Mouse (Mus musculus): ENCODE measurements around the gene Itgav.
A peak's percentile ranks its signal among the peaks of the same experiment; 100 is the strongest.

The Itgav gene

DNA sequence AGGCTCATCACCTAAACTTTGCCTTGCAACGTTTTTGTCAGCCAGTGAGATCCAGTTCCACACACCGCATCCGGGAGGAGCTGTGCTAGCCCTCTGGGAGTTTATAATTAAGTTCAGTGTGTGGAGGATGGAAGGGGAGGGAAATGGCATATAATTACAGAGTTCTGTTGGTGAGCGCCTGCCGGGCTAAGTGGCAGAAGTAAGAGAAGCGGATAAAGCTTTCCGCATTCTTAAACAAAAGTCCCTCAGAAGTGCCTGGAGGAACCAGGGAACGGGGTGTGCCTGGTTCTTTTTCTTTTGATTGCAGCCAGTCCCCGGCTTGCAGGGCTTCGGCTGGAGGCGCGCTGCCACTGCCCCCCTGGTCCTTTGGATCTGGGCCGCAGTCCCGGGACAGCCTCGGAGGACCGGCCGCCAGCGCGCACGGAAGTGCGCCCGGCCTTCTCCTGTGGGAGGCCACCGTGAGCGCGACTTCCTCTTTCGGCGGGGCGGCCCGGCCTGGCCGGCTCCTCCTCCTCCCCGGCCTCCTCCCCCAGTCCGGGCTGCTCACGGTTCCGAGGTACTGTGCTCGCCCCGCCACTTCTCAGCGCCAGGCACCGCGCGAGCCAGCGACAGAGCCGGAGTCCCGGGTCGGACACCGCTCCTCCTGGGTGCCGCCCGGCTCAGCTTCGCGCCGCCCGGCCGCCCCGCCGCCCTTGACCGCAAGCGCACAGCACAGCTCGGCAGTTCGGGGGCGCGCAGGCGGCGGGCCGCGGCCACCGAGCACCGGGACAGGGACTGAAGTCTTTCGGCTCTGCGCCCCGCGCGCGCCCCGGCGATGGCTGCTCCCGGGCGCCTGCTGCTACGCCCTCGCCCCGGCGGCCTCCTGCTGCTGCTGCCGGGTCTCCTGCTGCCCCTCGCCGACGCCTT lies at the start of gene Itgav:
Itgav (plus strand) TSS at position 477 of the 906 bp plus-strand sequence.
- peak; percentile 92 to 93 for DNase-seq (ENCODE audit: low spot score in 2 of 2)

GRCm38 (mm10) chr2:83674421-83674820 lies 49.8 kb upstream of the Itgav start:
- no peak for DNase-seq (ENCODE audit: low spot score in 2 of 2)

DNA sequence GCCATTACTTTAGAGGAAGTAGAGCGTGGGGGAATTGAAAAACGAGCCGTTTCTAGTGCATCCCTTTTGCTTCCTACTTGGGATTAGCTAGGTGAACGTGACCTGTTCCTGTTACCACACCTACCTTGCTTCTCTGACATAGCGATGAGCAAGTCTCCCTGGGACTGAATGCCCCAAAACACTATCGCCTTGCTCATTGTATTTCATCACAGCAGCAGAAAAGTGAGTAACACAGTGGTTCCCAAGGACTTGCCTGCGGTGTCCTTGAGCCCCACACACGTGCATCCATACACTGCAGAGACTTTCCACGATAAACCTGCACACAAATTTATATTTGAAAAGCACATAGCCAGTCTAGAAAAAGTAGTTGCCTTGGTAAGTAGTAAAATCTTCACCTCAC lies 49.3 kb upstream of the Itgav start:
- DNase-seq (ENCODE audit: low spot score in 2 of 2), result no peak

DNA sequence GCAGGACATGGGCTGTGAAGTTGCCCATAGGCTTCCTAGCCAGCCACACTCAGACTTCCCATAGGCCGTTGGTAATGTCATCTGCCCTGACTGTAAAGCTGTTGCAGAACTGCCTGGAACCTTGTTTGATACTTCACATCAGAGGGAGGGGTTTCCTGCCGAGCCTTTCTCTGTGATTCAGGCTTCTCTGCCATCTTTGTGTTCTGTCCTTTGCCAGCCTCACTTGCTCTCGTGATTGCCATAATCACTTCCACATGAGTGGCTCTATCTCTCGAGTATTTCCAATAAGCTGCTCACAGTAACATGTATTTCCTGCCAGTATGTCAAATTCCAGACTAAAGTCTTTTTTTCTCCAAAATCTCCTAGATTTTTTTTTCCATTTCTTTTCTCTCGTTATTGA lies 48.5 kb upstream of the Itgav start:
- DNase-seq (ENCODE audit: low spot score in 2 of 2), result no peak

DNA sequence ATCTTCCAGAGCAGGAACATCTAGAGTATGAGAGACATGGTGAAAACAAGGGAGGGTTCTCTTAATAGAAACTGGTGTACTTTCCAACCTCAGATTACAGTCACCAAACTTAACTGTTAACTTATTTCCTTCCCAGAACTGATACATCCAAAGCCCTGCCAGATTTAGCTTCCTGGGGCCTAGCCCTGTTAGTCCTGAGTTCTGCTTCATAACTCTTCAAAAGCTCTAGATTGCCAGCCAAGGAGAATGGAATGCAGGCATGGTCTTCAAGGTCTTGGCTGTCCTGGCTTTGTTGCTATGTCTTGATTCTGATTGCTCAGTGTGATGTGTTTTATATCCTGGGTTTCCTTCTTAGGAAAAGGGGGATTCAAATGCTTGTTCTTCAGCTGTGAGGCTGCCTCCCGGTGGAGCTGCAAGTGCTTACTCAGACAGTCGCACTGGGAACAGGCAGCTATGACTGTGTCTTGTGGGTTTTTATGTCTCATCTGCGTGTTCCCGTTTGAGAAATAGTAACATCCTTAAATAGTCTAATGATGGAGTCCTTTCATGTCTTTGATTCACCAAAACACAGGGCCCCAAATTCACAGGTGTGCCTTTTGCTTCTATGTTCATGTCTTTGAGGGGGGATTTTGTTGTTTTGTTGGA lies 47.8 kb upstream of the Itgav start:
- DNase-seq (ENCODE audit: low spot score in 2 of 2), result no peak

DNA sequence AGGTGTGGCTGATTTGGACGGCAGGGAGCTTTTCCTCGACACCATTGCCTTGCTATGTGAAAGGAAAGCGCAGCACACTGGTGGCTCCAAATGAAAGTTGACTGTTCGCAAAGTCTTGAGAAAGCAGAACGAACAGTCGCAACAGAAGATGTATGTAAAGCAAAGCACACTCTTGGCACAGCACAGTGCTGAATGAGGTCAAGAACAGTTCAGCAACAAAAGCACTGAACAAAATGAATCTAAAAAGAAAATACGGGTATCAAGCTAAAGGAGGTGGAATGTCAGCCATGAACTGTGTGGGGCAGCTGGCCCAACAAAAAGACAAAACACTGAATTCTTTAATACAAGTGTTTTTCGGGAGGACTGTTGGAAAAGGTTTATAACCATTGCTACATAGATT lies 42.9 kb upstream of the Itgav start:
- DNase-seq (ENCODE audit: low spot score in 2 of 2), result no peak

- no peak for DNase-seq (ENCODE audit: low spot score in 2 of 2)
Observed at GRCm38 (mm10) chr2:83681785-83682184, 42.4 kb upstream of the Itgav start.

GRCm38 (mm10) chr2:83682282-83682681 lies 41.9 kb upstream of the Itgav start:
- no peak for DNase-seq (ENCODE audit: low spot score in 2 of 2)

DNA sequence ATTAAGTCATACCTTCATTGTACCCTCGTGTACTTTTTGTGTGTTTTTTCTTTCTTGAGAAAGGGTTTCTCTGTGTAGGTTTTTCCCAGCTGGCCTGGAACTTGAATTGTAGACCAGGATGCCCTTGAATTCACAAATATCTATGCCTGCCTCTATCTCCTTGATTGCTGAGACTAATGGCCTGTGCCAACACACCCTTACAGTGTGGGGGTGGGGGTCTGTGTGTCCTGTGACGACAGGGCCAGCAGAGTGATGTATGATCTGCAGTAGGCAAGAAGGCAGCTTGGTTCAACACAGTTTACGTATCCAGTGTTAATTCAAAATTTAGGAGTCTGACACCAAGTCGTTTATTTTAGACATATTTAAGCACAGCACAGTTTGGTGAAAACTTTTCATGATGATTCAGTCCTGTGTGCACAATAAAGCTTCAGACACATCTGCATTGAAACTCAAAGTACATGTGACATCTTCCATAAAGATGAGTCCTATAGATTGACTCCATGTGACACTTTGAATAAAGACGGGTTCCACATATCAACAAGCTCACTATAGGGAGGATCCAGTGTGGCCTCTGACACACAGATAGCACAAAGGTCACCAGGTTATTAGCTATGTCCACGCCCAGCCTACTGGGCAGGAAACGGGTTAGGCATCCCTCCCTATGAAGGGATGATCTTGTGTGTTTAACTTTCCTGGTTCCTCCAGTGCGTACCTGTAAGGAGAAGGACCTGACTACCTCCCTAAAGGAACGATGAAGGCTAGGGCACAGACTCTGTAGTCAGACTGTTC lies 40.3 kb upstream of the Itgav start:
- DNase-seq (ENCODE audit: low spot score in 2 of 2), result no peak

GRCm38 (mm10) chr2:83684691-83685090 lies 39.5 kb upstream of the Itgav start:
- no peak for DNase-seq (ENCODE audit: low spot score in 2 of 2)

DNA sequence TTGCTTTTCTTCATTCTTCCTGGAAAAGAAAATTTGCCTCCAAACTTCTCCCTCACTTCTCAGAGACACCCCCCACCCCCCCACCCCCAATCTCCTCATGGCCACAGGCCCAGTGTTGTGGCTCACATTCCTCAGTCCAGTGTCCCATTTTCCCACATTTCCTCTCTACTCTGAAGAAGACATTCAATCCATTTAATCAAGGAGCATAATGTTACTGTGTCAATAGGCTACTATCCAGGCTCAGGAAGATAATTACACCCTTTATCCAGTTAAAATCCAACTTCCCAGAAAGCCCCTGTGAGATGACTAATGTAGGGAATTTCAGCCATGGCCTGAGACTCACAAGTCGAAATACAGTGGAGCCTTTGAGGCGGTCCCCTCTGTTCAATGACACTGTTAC lies 33.8 kb upstream of the Itgav start:
- no peak for DNase-seq (ENCODE audit: low spot score in 2 of 2)

- no peak for DNase-seq (ENCODE audit: low spot score in 2 of 2)
Observed at GRCm38 (mm10) chr2:83692651-83693545, 31.3 kb upstream of the Itgav start.

DNA sequence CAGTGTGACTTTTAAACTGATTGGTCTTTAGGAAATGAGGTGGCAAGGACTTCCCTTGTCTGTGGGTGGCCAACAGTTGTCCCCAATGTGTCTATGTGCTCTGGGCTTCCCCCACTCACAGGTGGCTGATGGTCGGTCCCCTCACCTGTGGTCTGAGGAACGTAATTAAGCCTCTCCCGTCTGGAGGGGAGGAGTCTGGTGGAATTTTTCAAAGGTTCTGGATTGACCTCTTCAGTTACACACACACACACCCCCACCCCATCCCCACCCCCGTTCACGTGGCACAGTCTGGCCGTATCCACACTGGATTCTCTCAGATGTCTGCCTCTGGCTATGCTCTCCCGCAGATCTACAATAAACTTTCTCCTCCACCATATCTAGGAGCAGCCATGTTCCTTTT lies 30.1 kb upstream of the Itgav start:
- DNase-seq (ENCODE audit: low spot score in 2 of 2), result no peak

GRCm38 (mm10) chr2:83695345-83696247 lies 28.6 kb upstream of the Itgav start:
- DNase-seq (ENCODE audit: low spot score in 2 of 2), result no peak

GRCm38 (mm10) chr2:83698484-83698883 lies 25.7 kb upstream of the Itgav start:
- no peak for DNase-seq (ENCODE audit: low spot score in 2 of 2)

DNA sequence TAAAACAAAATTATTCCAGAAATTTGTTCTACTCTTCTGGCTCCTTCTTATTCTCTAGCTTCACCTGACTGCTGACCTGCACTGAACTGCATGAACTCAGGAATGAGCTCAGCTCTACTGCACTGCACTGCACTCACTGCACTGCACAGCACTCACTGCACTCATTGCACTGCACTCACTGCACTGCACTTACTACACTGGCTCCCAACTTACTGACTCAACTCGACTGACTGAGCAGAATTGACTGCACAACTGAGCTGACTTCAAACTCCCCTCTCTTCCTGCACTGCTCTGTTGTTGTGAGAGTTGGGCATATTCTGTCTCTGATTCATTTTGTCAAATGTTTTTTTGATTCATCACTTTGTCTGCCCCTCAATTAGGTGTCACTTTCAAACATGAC lies 24.9 kb upstream of the Itgav start:
- DNase-seq (ENCODE audit: low spot score in 2 of 2), result no peak

- DNase-seq (ENCODE audit: low spot score in 2 of 2), result no peak
Observed at GRCm38 (mm10) chr2:83700667-83701066, 23.5 kb upstream of the Itgav start.

GRCm38 (mm10) chr2:83702411-83702810 lies 21.8 kb upstream of the Itgav start:
- no peak for DNase-seq (ENCODE audit: low spot score in 2 of 2)

- no peak for DNase-seq (ENCODE audit: low spot score in 2 of 2)
Observed at GRCm38 (mm10) chr2:83705580-83706158, 18.5 kb upstream of the Itgav start.
